Mouse (Mus musculus) frontal cortex, adult (tissue): Measurements from ENCODE around the gene Cep97.
"Not testable (repeated sequence)": the region's sequence is repeated elsewhere in the genome, so short reads cannot be mapped to it uniquely, and the experiment has no call there.

Experiments
- ATAC-seq: cut with Nextera tagmentation; 2 replicates; pipeline ENCODE4 v1.9.2; 2017; ENCODE audit warnings: mild to moderate bottlenecking, moderate library complexity, mixed read lengths; ENCODE audit not compliant: low TSS enrichment

Cep97 gene

DNA sequence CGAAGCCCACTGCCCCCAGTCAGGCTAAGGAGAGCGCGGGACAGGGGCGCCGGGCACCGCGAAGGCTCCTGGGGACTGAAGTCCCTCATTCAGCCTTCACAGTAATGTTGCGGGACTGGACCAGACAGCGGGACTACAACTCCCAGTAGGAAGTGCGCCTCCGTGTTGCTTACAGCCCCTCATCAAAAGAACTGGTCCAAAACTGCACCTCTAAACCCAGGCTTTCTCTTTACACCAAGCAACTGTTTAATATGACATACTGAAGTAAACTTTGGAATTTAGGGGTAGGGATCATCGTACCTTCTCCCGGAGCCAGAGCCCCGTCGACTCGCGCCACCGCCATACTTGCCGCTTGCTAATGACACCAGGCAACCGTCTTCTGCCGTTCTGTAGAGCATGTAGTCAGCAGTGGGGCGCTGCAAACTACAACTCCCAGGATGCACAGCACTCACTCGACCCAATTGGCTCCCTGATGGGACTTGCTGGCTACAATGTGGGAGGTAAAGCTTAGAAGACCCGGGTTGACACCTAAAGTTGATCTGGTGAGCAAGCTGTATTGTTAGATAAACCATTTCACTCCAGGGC lies at the start of gene Cep97:
Gene Cep97 (minus strand): TSS at position 403 of the 585 bp plus-strand sequence.
- peak; percentile 98 for ATAC-seq

DNA sequence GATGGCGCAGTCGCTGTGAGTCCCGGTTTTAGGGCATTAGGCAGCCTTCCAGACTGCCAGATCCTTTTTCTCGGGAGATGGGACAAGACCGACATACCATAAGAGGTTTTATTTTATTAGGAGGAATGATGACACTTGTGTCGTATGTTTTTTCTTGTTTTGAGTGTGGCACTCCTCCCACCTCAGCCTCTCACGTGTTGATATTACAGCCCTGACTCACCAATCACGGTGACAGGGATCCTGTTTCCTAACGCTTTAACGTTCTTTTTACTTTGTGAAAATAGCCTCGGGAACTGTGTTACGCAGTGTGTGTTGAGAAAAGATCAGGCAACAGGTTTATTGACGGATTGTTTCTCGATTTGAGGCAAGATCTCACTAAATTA lies 40.2 kb upstream of the Cep97 start:
- peak; percentile 0; the same call in 1 of the 2 replicates for ATAC-seq

DNA sequence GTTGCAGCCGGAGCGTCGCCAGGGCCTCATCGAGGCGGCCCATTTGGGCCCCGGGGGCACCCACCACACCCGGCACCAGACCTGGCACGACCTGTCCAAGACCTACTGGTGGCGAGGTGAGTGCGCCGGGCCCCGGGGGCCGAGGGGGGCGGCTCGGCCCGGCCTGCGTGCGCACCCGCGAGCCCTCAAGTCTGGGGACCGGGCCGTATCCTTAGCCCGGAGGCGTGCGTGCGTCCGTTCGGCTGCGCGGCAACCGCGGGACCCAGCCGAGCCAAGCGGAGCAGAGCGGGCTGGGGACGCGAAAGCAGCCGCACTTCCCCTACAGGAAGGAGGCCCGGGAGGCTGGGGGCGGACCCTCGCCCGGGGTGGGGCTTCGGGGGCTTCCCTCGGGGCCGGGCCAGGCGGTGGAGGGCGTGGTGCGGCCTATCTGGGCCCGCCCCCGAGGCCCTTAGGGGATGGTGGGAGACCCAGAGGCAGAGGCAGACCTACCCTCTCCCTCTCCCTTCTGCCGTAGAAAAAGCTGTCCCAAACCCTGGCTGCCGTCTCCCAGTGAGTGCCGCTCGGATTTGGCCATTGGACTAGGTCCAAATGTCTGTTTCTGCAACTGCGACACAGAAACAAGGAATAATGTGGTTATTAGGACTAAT lies 39.7 kb upstream of the Cep97 start:
- peak; percentile 74 for ATAC-seq

DNA sequence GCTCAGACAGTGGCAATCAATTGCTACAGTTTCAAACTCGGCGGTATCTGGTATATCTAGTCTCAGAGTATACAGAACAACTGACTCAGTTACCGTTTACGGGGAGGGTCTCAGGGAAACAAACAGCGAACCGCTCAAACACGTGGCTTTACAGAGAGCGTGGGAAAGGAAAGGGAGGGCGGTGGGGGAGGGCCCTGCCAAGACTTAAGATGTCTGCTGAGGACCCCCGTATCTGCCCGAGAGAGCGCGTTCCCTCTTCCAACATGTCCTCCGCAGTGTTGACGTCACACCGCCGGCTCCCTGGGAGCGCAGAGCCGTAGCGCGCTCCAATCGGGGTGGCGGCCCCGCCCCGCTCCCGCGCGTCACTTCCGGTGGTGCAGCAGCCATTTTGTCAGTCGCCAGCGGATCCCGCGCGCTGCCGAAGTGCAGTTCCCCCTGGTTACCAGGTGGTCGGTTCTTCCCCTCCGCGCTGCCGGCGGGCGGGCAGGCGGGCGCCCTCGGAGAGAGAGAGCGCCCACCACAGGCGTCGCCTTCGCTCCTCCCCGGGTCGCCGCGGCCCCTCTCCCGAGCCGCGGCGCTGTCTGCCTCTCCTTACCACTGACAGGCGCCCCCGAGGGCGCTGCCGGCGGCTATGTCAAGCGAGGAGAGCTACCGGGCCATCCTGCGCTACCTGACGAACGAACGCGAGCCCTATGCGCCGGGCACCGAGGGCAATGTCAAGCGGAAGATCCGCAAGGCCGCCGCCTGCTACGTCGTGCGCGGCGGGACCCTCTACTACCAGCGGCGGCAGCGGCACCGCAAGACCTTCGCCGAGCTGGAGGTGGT lies 39.0 kb upstream of the Cep97 start, which contains the start of gene Zbtb11:
Gene Zbtb11 (plus strand): TSS at position 453 of the 825 bp plus-strand sequence.
- peak; percentile 92 for ATAC-seq

DNA sequence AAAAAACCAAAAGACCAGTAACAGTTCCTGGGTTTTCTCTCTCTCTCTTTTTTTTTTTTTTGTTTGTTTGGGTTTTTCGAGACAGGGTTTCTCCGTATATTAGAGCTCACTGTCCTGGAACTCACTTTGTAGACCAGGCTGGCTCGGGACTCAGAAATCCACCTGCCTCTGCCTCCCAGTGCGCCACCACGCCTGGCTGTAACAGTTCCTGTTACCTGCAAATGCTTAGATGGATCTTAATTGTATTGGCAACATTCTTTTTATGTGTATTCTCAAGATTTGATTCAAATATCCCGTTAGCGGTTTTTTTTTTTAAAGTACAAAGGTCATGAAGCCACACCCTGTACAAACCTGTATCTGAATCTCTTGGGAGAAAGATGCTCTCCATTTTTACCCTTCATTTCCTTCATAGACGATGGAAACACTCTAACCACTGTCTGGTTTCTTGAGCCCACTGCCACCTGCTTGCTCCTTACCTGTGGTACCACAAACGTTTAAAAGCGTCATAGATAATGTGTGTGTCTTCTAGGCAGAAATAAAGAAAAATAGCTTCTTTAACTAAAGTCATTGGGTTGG lies 38.1 kb upstream of the Cep97 start:
- no peak for ATAC-seq

DNA sequence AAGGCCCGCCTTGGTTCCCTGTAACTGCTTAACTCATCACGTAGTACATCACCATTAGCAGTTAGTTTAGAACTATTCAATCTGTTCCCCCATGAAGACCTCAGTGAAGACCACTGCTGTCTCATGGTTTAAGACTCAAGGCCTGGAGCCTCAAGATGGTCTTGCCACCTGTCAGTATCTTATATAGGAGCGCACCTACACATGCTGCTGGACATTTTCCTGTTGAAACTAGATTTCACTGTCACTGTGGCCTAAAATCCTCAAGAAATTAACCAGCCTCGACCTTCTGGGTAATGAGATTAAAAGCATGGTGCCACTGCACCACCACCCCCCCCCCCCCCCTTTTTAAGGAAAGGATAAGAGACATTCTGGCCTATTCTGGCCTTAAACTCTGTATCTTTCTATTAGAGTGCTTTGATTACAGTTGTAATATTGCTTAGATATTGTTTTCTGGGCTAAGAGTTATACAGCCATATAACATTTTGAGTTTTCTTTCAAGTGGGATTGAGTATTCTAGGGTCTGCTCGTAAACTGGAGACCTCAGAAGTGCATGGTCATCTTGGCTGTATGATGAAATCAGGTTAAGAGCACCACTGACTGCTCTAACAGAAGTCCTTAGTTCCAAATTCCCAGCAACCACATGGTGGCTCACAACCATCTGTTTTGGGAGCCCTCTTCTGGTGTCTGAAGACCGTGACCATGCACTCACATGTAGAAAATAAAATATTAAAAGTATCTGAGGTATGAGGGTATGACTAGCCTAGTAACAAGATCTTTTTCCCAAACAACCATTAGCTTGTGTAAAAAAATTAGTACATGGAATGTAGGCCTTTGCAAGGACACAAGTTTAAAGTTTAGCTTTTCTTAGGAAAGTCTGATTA lies 37.3 kb upstream of the Cep97 start:
- no peak for ATAC-seq

DNA sequence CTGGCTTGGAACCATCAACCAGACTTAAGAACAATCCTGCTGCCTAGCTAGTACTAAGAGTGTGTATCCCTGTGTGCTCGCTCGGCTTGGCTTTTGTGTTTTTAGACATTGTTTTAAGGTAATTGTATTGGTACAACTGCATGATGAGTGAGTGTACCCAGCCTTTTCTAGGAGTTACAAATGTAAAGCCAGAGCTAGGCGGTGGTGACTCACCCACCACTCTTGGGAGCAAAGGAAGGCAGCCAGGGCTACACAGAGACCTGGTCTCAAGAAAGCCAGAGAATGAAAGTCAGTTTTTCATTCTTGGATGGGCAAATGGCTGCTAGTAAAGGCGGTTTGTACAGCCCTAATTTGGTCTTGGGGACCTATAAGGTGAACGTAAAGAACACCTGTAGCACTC lies 35.8 kb upstream of the Cep97 start:
- ATAC-seq, result no peak

DNA sequence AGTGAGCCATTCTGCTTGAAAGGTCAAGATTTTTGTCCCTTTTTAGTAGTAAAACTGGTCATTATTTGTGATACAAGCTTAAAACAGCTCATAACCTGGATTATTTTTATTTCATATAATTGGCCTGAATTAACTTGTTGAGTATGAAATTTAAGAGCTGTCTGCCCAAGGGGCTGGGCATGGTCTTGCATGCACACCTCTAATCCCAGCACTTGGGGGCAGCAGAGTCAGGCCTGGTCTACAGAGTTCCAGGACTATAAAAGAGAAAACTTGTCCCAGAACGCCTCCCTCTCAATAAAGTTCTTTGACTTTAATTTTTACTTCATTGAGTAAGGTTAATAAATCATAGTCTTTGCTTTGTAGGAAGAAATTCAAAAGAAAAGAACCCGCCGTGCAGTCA lies 34.5 kb upstream of the Cep97 start:
- ATAC-seq, result no peak

DNA sequence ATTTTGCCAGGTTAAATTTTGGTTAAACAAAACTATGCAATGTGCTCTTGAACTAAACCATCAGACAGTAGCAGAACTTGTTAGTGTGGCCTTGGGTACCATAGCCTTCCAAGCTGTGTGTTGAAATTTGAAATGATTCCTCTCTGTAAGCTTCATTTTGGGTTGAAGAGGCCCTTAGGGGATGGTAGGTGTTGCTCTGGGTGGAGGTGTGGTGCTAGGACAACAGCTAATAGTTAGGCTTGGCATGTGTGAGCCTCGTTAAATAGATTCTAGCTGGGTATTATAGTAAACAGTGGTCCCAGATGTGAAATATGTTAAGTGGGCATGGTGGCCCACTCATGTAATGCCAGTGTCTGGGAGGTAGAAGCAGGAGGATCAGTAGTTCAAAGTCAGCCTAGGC lies 32.6 kb upstream of the Cep97 start:
- no peak for ATAC-seq

DNA sequence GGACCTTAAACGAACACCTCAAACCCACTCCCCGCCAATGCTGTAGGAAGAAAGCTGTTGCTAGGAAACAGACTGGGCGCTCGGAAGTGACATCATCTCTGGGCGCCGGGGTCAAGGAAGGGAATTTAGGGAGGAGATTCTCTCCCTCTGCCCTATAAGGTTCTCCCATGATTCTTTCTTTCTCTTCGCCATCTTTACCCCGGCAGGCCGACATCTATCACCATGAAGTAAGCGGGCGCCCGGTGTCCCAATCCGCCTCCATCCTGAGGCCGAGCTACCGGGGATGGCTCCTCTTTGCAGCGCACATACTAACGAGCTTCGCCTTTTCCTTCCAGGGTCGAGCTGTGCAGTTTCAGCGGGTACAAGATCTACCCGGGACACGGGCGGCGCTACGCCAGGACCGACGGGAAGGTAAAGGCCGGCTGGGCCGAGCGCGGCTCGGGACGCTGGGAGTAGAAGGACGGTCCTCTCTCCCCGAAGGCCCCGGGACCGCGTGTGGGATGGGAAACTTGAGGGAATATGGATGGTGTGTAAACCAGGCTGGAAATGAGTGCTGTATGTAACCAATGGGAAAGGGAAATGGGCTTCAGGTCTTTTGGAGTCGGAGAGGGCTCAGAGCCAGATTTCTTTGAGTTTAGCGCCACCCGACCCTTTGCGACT lies 31.7 kb upstream of the Cep97 start, which contains the start of gene Rpl24:
Gene Rpl24 (plus strand): TSS at position 64 of the 660 bp plus-strand sequence.
- ATAC-seq, result peak; percentile 96

DNA sequence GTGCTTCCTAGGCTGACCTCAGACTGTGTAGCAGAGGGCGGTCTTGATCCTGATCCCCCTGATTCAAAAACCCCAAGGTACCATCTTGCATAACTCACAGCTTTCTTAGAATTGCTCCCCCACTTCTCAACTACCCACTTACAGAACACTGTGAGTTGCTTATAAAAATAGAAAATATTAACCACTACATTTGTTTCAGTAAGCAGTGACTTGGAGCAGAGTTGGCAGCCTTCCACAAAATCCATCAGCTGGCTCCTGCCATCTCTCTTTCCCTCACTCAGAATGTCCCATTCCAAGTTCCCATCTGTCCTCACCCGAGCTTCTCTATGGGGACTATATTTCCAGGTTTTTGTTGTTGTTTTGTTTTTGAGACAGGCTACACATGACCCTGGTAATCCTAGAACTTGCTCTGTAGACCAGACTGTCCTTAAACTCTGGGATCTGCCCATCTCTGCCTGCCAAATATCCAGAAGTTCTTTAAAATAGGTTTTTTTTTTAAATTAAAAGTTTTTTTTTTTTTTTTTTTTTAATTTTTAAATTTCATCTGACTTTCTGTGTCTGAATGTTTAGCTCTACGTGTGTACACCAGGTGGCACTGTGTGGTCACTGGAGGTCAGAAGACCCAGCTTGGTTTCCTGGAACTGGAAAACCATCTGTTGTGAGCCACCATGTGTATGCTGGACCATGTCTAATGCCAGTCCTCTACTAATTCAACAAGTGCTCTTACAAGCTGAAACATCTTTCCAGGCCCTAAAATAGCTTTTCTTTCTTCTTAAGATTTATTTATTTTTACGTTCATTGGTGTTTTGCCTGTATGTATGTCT lies 29.7 kb upstream of the Cep97 start:
- peak; percentile 45 for ATAC-seq

DNA sequence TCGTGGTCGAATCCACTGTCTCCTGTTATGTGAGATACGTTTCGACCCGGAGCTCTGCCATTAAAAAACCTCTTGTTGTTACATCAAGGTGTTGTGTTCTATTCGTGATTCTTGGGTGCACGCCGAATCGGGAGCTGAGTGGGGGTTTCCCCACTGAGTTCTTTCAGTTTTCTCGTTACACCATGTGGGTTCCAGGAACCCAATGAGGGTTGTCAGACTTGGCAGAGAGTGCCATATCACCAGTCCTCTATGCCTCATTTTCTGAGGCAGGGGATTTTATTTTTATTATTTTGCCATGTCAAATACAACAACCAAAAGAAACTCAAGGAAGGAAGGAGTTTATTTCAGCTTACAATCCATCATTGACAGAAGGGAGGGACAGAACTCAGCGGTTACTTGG lies 28.4 kb upstream of the Cep97 start:
- ATAC-seq, result not testable (repeated sequence)

DNA sequence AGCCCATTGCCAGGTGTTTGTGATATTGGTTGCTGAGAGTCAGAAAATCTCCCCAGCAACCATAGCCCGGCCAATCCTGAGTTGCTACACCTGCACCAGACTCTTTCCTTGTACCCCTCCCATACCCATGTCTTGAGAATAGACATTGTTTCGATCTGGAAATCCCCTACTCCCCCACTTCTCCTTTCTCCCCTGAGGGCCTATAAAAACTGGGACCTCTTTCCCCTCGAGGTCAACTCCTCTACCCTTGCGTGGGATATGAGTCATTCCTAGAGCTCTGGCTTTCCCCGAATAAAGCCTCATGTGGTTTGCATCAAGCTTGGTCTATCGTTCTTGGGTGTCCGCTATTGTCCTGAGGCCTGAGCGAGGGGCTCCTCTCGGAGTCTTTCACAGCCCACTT lies 19.5 kb upstream of the Cep97 start:
- not testable (repeated sequence) for ATAC-seq

DNA sequence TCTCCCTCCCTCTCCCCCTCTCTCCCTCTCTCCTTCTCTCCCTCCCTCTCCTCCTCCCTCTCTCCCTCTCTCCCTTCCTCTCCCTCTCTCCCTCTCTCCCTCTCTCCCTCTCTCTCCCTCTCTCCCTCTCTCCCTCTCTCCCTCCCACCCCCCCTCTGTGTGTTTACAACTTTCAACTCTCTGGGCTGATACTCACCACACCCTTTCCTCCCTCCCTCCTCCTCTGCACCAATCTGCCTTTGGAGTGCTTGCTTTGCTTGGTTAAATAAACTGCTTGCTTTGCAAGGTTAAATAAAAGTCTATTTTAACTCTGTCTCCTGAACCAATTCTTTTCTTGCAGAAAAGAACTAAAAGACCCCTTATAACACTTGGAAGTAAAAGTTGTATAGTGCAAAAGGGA lies 18.1 kb upstream of the Cep97 start:
- no peak for ATAC-seq

DNA sequence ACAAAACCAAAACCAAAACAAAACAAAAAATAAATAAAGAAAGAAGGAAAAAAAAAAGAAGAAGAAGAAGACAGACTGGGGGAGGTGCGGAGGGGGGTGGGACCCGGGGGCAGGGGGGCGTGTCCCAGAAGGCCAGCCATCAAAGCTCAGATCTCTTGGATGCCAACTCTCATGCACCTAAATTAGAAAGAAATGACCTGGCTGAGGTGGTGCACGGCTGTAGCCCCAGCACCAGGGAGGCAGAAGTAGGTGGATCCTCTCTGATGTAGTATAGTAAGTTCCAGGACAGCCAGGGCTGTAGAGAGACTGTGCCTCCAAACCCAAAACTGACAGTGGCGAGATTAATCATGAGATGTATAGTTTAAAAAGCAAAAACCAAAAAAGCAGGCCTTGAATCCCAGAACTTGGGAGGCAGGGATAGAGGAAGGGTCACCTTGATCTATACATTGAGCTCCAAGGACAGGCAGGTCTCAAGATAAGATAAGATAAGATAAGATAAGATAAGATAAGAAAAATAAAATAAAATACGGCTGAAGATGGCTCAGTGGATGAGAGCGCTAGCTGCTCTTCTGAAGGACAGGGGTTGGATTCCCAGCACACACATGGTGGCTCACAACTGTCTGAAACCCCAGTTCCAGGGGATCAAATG lies 17.1 kb upstream of the Cep97 start:
- ATAC-seq, result no peak

DNA sequence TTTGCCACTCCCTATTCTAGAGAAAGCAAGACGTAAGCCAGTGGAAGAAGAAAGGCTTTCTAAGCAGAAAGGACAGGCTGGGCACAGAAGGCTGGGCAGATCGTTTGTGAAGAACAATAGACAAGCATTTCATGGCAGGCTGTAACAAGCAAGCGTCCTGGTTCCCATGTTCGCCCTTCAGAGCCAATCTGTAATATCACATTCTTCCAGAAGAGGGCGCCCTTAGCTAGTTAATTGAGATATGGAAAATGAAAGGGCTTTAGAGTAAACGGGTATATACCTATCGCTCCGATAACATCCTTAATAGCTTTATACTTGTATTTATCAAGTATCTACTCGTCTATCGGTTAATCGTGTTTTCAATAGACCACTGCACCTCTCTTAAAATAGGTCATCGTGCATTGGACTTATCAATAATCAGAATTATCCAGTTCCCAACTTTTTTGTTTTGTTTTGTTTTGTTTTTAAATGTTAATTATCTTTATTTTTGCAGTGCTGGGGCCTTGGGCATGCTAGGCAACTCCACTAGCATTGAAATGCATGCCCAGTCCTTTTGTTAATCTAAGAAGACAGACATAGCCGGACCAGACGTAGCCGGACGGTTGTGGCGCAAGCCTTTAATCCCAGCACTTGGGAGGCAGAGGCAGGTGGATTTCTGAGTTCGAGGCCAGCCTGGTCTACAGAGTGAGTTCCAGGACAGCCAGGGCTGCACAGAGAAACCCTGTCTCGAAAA lies 16.5 kb upstream of the Cep97 start:
- ATAC-seq, result peak; percentile 96

DNA sequence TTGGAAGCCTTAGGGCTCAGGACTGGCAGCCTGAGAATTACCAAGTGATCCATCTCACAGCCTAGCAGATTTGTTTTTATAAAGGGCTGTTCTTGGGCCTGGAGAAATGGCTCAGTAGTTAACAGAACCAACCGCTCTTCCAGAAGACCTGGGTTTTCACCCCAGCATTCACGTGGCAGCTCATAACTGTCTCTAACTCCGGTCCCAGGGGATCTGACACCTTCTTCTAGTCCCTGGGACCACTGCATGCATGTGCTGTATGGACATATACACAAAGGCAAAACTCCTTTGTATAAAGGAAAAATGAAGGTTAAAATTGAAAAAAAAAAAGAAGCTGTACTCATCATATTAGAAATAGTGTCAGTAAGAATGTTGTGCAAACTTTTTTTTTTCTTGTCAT lies 15.8 kb upstream of the Cep97 start:
- ATAC-seq, result 0 out of 2 replicates have a peak, but pooled peaks have one; percentile 2

DNA sequence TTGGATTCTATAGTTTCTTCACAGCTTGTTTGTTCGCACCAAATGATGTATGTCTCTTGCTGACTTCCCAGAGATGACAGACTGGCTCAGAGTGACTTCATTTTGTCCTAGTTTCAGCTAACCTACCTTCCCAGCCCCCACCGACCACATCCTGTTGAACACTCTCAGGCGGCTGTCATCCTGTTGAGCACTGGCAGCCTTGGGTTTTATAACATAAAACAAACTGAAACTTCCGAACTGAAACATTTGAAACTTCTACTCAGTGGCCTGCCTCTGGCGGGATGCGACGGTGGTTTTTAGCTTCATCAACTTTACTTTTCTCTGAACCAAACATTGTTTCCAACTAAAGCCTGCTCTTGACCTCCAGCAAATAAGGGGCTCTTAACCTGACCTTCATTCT lies 14.3 kb upstream of the Cep97 start:
- ATAC-seq, result no peak
